Mouse (Mus musculus): Measurements from ENCODE around the gene Olfml2a. TPM values are rescaled to one million over a fixed set of nuclear protein-coding genes. Genes with fewer than 3 reads are reported as not detected.

Olfml2a gene
- total RNA-seq, 2 experiments from 2014 or later, result 0.09 to 0.58 TPM

GRCm38 (mm10) chr2:38975181-38975580 lies 43.4 kb downstream of the Olfml2a start:
- no peak for ATAC-seq (replicated peaks; ENCODE audit: low FRiP score, poor library complexity, severe bottlenecking)

DNA sequence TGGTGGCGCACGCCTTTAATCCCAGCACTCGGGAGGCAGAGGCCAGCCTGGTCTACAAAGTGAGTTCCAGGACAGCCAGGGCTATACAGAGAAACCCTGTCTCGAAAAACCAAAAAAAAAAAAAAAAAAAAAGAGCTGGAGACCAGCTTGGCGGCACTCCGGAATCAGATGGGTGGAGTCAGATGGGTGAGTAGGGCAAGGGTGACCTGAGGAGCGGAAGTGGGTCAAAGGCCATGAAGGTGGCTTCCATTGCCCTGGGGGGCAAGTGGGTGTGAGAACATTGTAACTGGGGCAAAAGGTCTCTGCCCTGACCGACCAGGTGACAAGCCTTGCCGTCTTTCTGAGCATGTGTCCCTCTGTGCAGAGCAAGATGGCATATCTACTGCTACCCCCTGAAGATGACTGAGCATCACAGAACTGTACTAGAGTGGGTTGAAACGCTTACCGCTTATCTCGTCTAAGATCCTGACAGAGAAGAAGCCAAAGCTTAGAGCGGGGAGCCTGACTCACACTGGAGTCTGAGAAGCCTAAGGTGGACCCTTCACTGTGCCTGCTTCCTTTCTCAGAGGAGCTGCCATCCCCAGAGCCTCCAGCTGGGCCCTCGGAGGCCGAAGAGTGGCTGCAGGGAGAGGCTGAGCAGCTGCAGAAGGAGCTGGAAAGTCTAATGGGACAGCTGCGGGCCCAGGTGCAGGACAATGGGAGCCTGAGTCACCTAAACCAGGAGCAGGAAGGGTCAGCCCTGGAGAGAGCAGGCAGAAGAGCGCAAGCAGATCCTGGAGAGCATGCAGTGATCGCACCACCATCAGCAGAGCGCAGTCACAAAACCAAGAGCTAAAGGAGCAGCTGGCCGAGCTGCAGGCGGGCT lies 44.4 kb downstream of the Olfml2a start:
- ATAC-seq (replicated peaks; ENCODE audit: low FRiP score, poor library complexity, severe bottlenecking), result no peak

DNA sequence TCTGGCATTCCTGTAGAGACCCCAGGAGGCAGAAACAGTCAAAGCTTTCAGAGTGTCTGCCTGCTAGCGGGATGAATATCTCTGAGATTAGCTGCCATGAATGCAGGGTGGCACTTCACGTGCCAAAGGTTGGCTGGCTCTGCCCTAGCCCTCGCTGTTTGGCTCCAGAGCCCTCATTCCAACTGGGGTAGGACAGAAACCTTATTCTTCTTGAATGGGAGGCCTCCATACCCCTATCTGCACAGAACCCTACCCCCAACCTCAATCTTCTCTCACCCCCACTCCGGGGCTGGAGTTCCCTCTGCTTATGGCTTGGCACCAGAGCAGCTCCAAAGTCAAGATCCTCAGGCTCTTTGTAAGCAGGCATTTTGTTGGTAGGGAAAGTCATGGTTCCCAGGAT lies 46.1 kb downstream of the Olfml2a start:
- ATAC-seq (replicated peaks; ENCODE audit: low FRiP score, poor library complexity, severe bottlenecking), result no peak

DNA sequence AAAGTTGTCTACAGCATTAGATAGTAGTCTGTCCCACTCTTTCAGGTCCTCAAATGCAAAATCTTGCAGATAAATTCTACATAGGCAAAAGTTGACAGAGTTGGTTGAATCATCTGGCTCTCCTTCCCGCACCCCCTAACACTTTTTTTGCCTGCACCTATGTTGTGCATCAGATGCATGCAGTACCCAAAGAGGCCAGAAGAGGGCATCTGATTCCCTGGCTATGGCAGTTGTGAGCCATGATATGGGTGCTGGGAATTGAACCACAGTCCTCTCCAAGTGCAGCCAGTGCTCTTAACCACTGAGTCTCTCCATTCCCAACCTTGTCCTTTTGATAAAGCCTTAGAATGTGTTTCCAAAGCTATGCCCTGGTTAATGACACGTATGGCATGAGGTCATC lies 51.7 kb downstream of the Olfml2a start:
- ATAC-seq (replicated peaks; ENCODE audit: low FRiP score, poor library complexity, severe bottlenecking), result no peak

DNA sequence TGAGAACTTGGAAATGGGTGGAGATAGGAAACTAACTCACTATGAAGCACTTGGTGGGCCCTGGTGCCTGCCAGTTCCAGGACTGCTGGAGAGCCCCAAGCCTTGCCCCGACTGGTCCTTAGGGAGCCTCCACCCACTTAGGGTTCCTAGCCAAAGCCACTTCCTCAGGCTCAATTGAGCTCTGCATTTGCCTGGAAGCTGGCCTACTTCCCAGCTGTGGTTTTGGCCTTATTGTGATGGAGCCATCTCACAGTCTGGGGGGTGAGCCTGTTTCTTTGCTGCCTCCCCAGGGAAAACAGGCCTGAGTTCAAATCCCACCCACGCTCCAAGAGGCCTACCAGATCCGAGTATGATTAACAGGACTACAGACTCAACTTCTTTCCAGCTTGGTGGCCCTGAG lies 54.8 kb downstream of the Olfml2a start:
- no peak for ATAC-seq (replicated peaks; ENCODE audit: low FRiP score, poor library complexity, severe bottlenecking)

GRCm38 (mm10) chr2:38987371-38987770 lies 55.6 kb downstream of the Olfml2a start:
- 0 out of 2 replicates have a peak, but pooled peaks have one; percentile 21 for ATAC-seq (replicated peaks; ENCODE audit: low FRiP score, poor library complexity, severe bottlenecking)

GRCm38 (mm10) chr2:38987803-38988510 lies 56.2 kb downstream of the Olfml2a start:
- no peak for ATAC-seq (replicated peaks; ENCODE audit: low FRiP score, poor library complexity, severe bottlenecking)

DNA sequence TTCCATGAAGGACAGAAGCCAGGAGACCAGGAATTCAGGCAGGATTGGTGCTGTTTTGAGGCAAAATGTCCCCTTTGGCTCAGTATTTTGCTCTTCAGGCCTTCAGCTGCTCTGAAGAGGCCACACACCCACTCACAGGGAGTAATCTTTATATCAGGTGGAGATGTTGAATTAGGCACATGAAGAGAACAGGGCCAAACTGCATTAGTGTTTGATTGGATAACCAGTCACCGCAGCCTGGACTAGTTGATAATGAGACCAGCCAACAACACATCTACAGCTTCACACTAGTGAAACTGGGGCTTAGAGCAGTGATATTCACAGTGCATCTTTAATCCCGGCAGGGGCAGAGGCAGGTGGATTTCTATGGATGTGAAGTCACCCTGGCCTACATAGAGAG lies 57.2 kb downstream of the Olfml2a start:
- ATAC-seq (replicated peaks; ENCODE audit: low FRiP score, poor library complexity, severe bottlenecking), result peak; percentile 79

DNA sequence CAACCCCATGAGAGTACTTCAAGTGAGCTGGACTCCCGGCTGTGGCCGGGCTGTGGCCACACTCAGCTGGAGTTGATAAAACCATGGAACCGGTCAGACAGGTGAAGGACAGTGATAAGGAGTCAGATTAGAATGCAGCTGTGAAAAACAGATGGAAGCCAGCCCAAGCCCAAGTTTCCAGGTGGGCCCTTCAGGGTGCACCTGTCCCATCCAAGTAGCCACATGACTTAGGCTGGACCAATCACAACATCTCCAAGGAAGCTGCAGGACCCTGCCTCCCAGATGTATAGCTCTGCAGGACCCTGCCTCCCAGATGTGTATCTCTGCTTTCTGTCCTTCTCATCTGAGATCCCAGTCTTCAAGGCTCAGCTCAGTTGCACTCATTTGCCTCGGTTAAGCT lies 60.2 kb downstream of the Olfml2a start:
- ATAC-seq (replicated peaks; ENCODE audit: low FRiP score, poor library complexity, severe bottlenecking), result no peak

GRCm38 (mm10) chr2:38992452-38992851 lies 60.7 kb downstream of the Olfml2a start:
- no peak for ATAC-seq (replicated peaks; ENCODE audit: low FRiP score, poor library complexity, severe bottlenecking)

DNA sequence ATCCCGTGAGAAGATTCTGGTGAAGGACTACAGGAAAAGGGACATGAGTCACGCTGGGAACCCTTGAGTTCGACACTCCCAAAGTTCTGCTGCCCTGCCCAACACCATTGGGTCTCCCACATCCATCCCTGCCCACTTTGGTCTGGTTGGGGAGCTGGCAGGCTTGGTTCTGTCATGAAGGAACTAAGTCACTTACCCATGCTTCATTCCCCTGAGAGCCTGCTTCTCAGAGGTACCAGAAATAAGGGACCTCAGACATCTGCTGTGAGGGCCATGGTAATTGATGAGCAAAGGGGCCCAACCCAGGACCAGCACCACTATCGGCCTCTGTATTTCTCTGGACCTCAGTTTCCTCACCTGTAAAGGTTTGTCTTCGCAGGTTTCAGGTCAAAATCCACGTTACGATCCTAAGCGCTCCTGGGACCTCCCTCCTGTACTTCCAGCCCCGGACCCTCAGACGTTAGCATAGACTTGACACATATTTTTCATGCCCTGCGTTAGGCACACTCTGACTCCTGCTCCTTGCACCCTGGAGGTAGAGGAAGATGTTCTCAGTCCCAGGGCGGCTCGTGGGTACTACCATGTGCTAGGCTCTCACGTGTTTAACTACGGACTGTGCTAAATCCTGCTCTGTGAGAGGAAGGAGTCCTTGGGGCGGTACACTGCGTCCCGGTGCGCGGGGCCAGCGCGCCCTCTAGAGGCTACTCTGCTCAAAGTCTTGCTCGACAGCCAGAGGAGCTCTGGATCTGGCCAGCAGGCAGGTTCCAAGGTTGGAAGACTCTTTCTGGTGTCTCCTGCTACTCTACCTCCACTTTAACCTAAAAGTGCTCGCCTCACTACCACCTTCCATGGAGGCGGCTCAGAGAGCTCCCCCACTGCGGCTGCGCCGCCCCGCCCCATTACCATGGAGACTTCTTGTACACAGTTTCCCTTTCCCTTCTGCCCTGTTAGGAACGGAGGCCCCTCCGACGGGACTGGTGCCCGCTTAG lies 65.9 kb downstream of the Olfml2a start, which contains the start of gene Wdr38:
TSS of gene Wdr38 (plus strand) at position 91 of the 989 bp plus-strand sequence.
- ATAC-seq (replicated peaks; ENCODE audit: low FRiP score, poor library complexity, severe bottlenecking), result peak; percentile 91

DNA sequence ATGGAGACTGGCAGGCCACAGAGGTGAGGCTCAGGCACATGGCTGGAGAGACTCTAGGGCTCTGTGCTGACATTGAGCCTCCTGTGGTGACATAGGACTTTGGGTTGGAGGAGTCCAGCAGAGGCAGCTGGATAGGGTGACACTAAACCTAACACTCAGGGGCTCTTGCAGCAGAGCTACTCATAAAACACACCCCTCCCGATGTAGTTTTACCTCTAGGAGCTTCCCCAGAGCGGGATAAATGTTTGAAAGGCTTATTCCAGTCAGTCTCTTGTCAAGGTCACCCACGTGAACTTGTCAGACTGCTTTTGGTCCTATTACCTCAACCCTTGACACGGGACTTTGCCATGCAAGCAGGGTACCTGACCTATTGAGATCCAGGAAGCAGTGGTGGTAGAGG lies 67.6 kb downstream of the Olfml2a start:
- ATAC-seq (replicated peaks; ENCODE audit: low FRiP score, poor library complexity, severe bottlenecking), result no peak

GRCm38 (mm10) chr2:38999910-39000586 lies 68.3 kb downstream of the Olfml2a start:
- ATAC-seq (replicated peaks; ENCODE audit: low FRiP score, poor library complexity, severe bottlenecking), result no peak

DNA sequence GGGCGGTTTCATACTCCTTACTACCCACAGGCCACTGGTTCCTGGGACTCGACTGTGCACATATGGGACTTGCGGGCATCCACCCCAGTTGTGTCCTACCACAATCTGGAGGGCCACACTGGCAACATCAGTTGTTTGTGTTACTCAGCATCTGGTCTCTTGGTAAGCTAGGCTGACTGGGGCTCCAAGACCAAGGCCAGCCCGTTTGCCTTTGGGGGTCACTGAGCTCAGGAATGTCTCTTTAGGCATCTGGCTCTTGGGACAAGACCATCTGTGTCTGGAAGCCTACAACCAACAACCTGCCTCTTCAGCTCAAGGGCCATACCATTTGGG lies 68.8 kb downstream of the Olfml2a start:
- ATAC-seq (replicated peaks; ENCODE audit: low FRiP score, poor library complexity, severe bottlenecking), result no peak

DNA sequence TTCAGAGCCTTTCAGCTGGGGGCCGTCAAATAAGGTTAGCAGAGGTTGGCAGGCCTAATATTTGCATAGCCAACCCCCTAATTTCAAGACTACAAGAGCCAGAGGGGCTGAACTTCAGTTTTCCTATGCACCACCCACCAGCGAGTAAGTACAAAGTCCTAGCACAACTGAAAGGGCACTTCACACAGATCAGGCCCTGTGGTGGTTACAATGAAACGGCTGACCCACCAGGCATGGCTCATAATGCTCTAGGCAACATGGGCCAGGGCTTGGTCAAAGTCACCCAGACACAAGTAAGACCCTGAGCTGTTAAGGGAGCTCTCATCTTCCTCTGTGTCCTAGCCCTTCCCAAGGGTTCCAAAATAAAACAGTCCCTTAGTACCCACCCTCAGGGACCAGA lies 70.1 kb downstream of the Olfml2a start:
- ATAC-seq (replicated peaks; ENCODE audit: low FRiP score, poor library complexity, severe bottlenecking), result no peak

GRCm38 (mm10) chr2:39003106-39003505 lies 71.3 kb downstream of the Olfml2a start:
- ATAC-seq (replicated peaks; ENCODE audit: low FRiP score, poor library complexity, severe bottlenecking), result no peak

- no peak for ATAC-seq (replicated peaks; ENCODE audit: low FRiP score, poor library complexity, severe bottlenecking)
These were observed 71.7 kb downstream of the Olfml2a start for GRCm38 (mm10) chr2:39003512-39003911.

GRCm38 (mm10) chr2:39004372-39004771 lies 72.6 kb downstream of the Olfml2a start:
- ATAC-seq (replicated peaks; ENCODE audit: low FRiP score, poor library complexity, severe bottlenecking), result no peak

GRCm38 (mm10) chr2:39004880-39005435 lies 73.2 kb downstream of the Olfml2a start, which contains the start of gene Arpc5l:
TSS of gene Arpc5l (plus strand) at chr2:39005348.
- peak; percentile 89 for ATAC-seq (replicated peaks; ENCODE audit: low FRiP score, poor library complexity, severe bottlenecking)
